Mouse (Mus musculus): ENCODE results near the gene Clk1.

Gene Clk1

GRCm38 (mm10) chr1:58448396-58448795 lies 24.5 kb upstream of the Clk1 start:
- TF ChIP-seq NANOG (IDR thresholded peaks at IDR 0.05; ENCODE audit: borderline replicate concordance, low read length) (no peak), CTCF (conservative IDR thresholded peaks at IDR 0.05; ENCODE audit: low read length) (peak; percentile 45; the same call in 1 of the 2 replicates), POU5F1 (IDR thresholded peaks at IDR 0.05; ENCODE audit: borderline replicate concordance, low read length) (no peak)
- peaks cover 66% of the 10 kb centered on the region for H3K36me3 ChIP-seq (ENCODE audit: insufficient read depth, low read length)
- no peaks in the 10 kb centered on the region for H3K27me3 ChIP-seq (ENCODE audit: insufficient read depth, low read length)
- no peak overlapping the region for H3K4me3 ChIP-seq (replicated peaks; ENCODE audit: low read length)
- H3K4me1 ChIP-seq (replicated peaks; ENCODE audit: low read depth, low read length), result peaks cover 47% of the 10 kb centered on the region
- no peaks in the 10 kb centered on the region for H3K9me3 ChIP-seq (ENCODE audit: low read length)

- Histone ChIP-seq H3K27me3 (ENCODE audit: insufficient read depth, low read length) (no peaks in the 10 kb centered on the region), H3K4me3 (replicated peaks; ENCODE audit: low read length) (no peak overlapping the region), H3K36me3 (ENCODE audit: insufficient read depth, low read length) (peaks cover 63% of the 10 kb centered on the region), H3K4me1 (replicated peaks; ENCODE audit: low read depth, low read length) (peaks cover 47% of the 10 kb centered on the region), H3K9me3 (ENCODE audit: low read length) (no peaks in the 10 kb centered on the region)
- TF ChIP-seq NANOG (IDR thresholded peaks at IDR 0.05; ENCODE audit: borderline replicate concordance, low read length) (no peak), POU5F1 (IDR thresholded peaks at IDR 0.05; ENCODE audit: borderline replicate concordance, low read length) (no peak), CTCF (conservative IDR thresholded peaks at IDR 0.05; ENCODE audit: low read length) (no peak)
These were observed 23.9 kb upstream of the Clk1 start for GRCm38 (mm10) chr1:58447766-58448165.

- Histone ChIP-seq H3K4me3 (replicated peaks; ENCODE audit: low read length) (peak overlapping the region; percentile 92), H3K4me1 (replicated peaks; ENCODE audit: low read depth, low read length) (peaks cover 53% of the 10 kb centered on the region), H3K9me3 (ENCODE audit: low read length) (no peaks in the 10 kb centered on the region), H3K36me3 (ENCODE audit: insufficient read depth, low read length) (peaks cover 65% of the 10 kb centered on the region), H3K27me3 (ENCODE audit: insufficient read depth, low read length) (no peaks in the 10 kb centered on the region)
- TF ChIP-seq CTCF (conservative IDR thresholded peaks at IDR 0.05; ENCODE audit: low read length) (no peak), POU5F1 (IDR thresholded peaks at IDR 0.05; ENCODE audit: borderline replicate concordance, low read length) (no peak), NANOG (IDR thresholded peaks at IDR 0.05; ENCODE audit: borderline replicate concordance, low read length) (no peak)
These were observed 22.0 kb upstream of the Clk1 start for GRCm38 (mm10) chr1:58445861-58446260.

DNA sequence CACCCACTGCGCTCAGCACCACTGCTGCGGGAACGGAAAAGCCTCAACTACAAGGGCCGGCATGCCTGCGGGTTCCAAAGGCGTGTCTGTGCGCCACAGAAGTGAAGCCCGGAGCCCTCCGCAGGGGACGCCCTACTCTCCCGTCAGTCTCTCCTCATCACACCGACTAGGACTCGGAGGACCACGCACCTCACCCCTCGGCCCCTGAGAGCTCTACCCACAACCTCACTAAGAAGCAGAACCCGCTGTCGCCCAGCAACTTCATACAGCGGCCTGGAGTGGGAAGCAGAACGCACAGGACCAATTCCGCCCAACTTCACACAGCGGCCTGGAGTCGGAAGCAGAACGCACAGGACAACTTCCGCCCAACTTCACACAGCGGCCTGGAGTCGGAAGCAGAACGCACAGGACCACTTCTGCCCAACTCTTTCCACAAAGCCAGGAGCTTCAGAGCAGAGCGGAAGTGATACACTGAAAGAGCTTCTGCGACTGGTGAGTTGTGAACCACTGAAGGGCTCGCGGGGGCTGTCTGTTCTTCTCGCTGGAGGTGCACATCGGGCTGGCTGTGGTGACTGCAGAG lies 21.4 kb upstream of the Clk1 start, which contains the start of the genes Nif3l1 and Ppil3:
Gene Nif3l1 (plus strand): TSS at position 9 of the 580 bp plus-strand sequence.
Gene Ppil3 (minus strand): TSS at position 344 of the 580 bp plus-strand sequence.
- H3K27me3 ChIP-seq (ENCODE audit: insufficient read depth, low read length), result no peaks in the 10 kb centered on the region
- peaks cover 65% of the 10 kb centered on the region for H3K36me3 ChIP-seq (ENCODE audit: insufficient read depth, low read length)
- peak within 1 kb of the TSS; percentile 92 for H3K4me3 ChIP-seq (replicated peaks; ENCODE audit: low read length)
- no peaks in the 10 kb centered on the region for H3K9me3 ChIP-seq (ENCODE audit: low read length)
- no peak for TF ChIP-seq CTCF (conservative IDR thresholded peaks at IDR 0.05; ENCODE audit: low read length)
- no peak for TF ChIP-seq NANOG (IDR thresholded peaks at IDR 0.05; ENCODE audit: borderline replicate concordance, low read length)
- TF ChIP-seq POU5F1 (IDR thresholded peaks at IDR 0.05; ENCODE audit: borderline replicate concordance, low read length), result peak; percentile 28; the same call in 1 of the 2 replicates
- peaks cover 53% of the 10 kb centered on the region for H3K4me1 ChIP-seq (replicated peaks; ENCODE audit: low read depth, low read length)

- Histone ChIP-seq H3K36me3 (ENCODE audit: insufficient read depth, low read length) (peaks cover 67% of the 10 kb centered on the region), H3K9me3 (ENCODE audit: low read length) (no peaks in the 10 kb centered on the region), H3K27me3 (ENCODE audit: insufficient read depth, low read length) (no peaks in the 10 kb centered on the region), H3K4me1 (replicated peaks; ENCODE audit: low read depth, low read length) (peaks cover 53% of the 10 kb centered on the region), H3K4me3 (replicated peaks; ENCODE audit: low read length) (peak overlapping the region; percentile 92)
- TF ChIP-seq POU5F1 (IDR thresholded peaks at IDR 0.05; ENCODE audit: borderline replicate concordance, low read length) (no peak), CTCF (conservative IDR thresholded peaks at IDR 0.05; ENCODE audit: low read length) (no peak), NANOG (IDR thresholded peaks at IDR 0.05; ENCODE audit: borderline replicate concordance, low read length) (no peak)
These were observed 20.8 kb upstream of the Clk1 start for GRCm38 (mm10) chr1:58444691-58445090.

GRCm38 (mm10) chr1:58424551-58424950 lies 685 bp upstream of the Clk1 start:
- Histone ChIP-seq H3K4me3 (replicated peaks; ENCODE audit: low read length) (peak overlapping the region; percentile 99), H3K27me3 (ENCODE audit: insufficient read depth, low read length) (no peaks in the 10 kb centered on the region), H3K36me3 (ENCODE audit: insufficient read depth, low read length) (peaks cover 38% of the 10 kb centered on the region), H3K4me1 (replicated peaks; ENCODE audit: low read depth, low read length) (peaks cover 51% of the 10 kb centered on the region), H3K9me3 (ENCODE audit: low read length) (no peaks in the 10 kb centered on the region)
- TF ChIP-seq NANOG (IDR thresholded peaks at IDR 0.05; ENCODE audit: borderline replicate concordance, low read length), result peak; percentile 89
- TF ChIP-seq POU5F1 (IDR thresholded peaks at IDR 0.05; ENCODE audit: borderline replicate concordance, low read length), result no peak

GRCm38 (mm10) chr1:58422879-58423278 lies 987 bp downstream of the Clk1 start:
- H3K27me3 ChIP-seq (ENCODE audit: insufficient read depth, low read length), result no peaks in the 10 kb centered on the region
- H3K9me3 ChIP-seq (ENCODE audit: low read length), result no peaks in the 10 kb centered on the region
- TF ChIP-seq NANOG (IDR thresholded peaks at IDR 0.05; ENCODE audit: borderline replicate concordance, low read length), result no peak
- no peak for TF ChIP-seq POU5F1 (IDR thresholded peaks at IDR 0.05; ENCODE audit: borderline replicate concordance, low read length)
- TF ChIP-seq CTCF (conservative IDR thresholded peaks at IDR 0.05; ENCODE audit: low read length), result no peak
- peaks cover 61% of the 10 kb centered on the region for H3K4me1 ChIP-seq (replicated peaks; ENCODE audit: low read depth, low read length)
- H3K36me3 ChIP-seq (ENCODE audit: insufficient read depth, low read length), result peaks cover 48% of the 10 kb centered on the region
- peak overlapping the region; percentile 99 for H3K4me3 ChIP-seq (replicated peaks; ENCODE audit: low read length)

DNA sequence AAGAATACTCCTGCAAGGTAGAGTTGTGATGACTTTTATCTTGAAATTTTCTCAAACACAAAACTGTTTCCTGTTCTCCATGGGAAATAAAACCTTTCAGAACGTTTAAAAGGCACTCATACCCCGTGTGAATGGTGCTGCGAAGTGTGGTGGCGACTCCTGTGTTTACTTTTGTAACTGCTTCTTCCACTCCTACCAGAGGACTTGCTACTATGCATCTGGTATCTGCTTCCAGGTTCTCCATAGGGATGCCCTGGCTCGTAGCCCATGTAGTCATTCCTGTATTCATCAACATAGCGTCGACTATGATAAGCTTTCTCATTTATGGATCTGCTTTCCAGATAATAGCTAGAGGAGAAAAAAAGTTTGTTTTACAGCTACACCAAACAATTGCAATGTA lies 2.9 kb downstream of the Clk1 start:
- Histone ChIP-seq H3K27me3 (ENCODE audit: insufficient read depth, low read length) (no peaks in the 10 kb centered on the region), H3K4me1 (replicated peaks; ENCODE audit: low read depth, low read length) (peaks cover 64% of the 10 kb centered on the region), H3K4me3 (replicated peaks; ENCODE audit: low read length) (no peak overlapping the region; the same call in 1 of the 2 replicates), H3K36me3 (ENCODE audit: insufficient read depth, low read length) (peaks cover 60% of the 10 kb centered on the region), H3K9me3 (ENCODE audit: low read length) (no peaks in the 10 kb centered on the region)
- TF ChIP-seq CTCF (conservative IDR thresholded peaks at IDR 0.05; ENCODE audit: low read length) (no peak), POU5F1 (IDR thresholded peaks at IDR 0.05; ENCODE audit: borderline replicate concordance, low read length) (no peak)

- H3K27me3 ChIP-seq (ENCODE audit: insufficient read depth, low read length), result no peaks in the 10 kb centered on the region
- peaks cover 55% of the 10 kb centered on the region for H3K4me1 ChIP-seq (replicated peaks; ENCODE audit: low read depth, low read length)
- TF ChIP-seq NANOG (IDR thresholded peaks at IDR 0.05; ENCODE audit: borderline replicate concordance, low read length) (no peak), POU5F1 (IDR thresholded peaks at IDR 0.05; ENCODE audit: borderline replicate concordance, low read length) (no peak), CTCF (conservative IDR thresholded peaks at IDR 0.05; ENCODE audit: low read length) (no peak)
- peaks cover 69% of the 10 kb centered on the region for H3K36me3 ChIP-seq (ENCODE audit: insufficient read depth, low read length)
- H3K4me3 ChIP-seq (replicated peaks; ENCODE audit: low read length), result no peak overlapping the region
- H3K9me3 ChIP-seq (ENCODE audit: low read length), result no peaks in the 10 kb centered on the region
These were observed 3.8 kb downstream of the Clk1 start for GRCm38 (mm10) chr1:58420032-58420431.
